Mouse (Mus musculus) right cerebral cortex, postnatal 4 days (tissue): Measurements from ENCODE around the gene Gm49337.
A peak's percentile ranks its signal among the peaks of the same experiment; 100 is the strongest.

Experiments used
- DNase-seq: peaks from one replicate; pipeline ENCODE4 v3.0.0-alpha.2; 2022

The Gm49337 gene

GRCm38 (mm10) chr4:116173072-116173471 is at the start of gene Gm49337, which contains the start of gene 1700042G07Rik:
TSS of gene Gm49337 (plus strand) at chr4:116173384.
TSS of gene 1700042G07Rik (plus strand) at chr4:116173372.
- no peak for DNase-seq

GRCm38 (mm10) chr4:116123602-116124519 is 49.3 kb upstream of the Gm49337 start, which contains the start of the genes Rad54l and Pomgnt1:
TSS of gene Rad54l (minus strand) at chr4:116123690.
TSS of gene Pomgnt1 (plus strand) at chr4:116123840.
- peak; percentile 77 for DNase-seq

GRCm38 (mm10) chr4:116125803-116126386 is 47.3 kb upstream of the Gm49337 start:
- DNase-seq, result no peak

GRCm38 (mm10) chr4:116127956-116128355 is 45.2 kb upstream of the Gm49337 start:
- no peak for DNase-seq

GRCm38 (mm10) chr4:116133126-116133525 is 40.1 kb upstream of the Gm49337 start:
- no peak for DNase-seq

- DNase-seq, result no peak
These were observed 38.2 kb upstream of the Gm49337 start for GRCm38 (mm10) chr4:116134990-116135389.

- DNase-seq, result no peak
These were observed 35.7 kb upstream of the Gm49337 start for GRCm38 (mm10) chr4:116137421-116137996.

- DNase-seq, result no peak
These were observed 32.2 kb upstream of the Gm49337 start for GRCm38 (mm10) chr4:116140801-116141574.

GRCm38 (mm10) chr4:116141736-116142135 is 31.4 kb upstream of the Gm49337 start:
- peak; percentile 1 for DNase-seq

GRCm38 (mm10) chr4:116142269-116142668 is 30.9 kb upstream of the Gm49337 start:
- no peak for DNase-seq

- no peak for DNase-seq
These were observed 29.8 kb upstream of the Gm49337 start for GRCm38 (mm10) chr4:116143317-116143811.

GRCm38 (mm10) chr4:116143891-116144717 is 29.1 kb upstream of the Gm49337 start:
- peak; percentile 74 for DNase-seq

GRCm38 (mm10) chr4:116149812-116150155 is 23.4 kb upstream of the Gm49337 start:
- DNase-seq, result no peak

- peak; percentile 64 for DNase-seq
These were observed 22.9 kb upstream of the Gm49337 start for GRCm38 (mm10) chr4:116150156-116150861.

GRCm38 (mm10) chr4:116150862-116151221 is 22.3 kb upstream of the Gm49337 start:
- no peak for DNase-seq

- no peak for DNase-seq
These were observed 21.9 kb upstream of the Gm49337 start, which contains the start of gene Lurap1 for GRCm38 (mm10) chr4:116151238-116151637. TSS of gene Lurap1 (minus strand) at chr4:116151338.

- no peak for DNase-seq
These were observed 20.5 kb upstream of the Gm49337 start for GRCm38 (mm10) chr4:116152702-116153101.

- no peak for DNase-seq
These were observed 15.3 kb upstream of the Gm49337 start for GRCm38 (mm10) chr4:116157882-116158281.

GRCm38 (mm10) chr4:116159912-116160311 is 13.3 kb upstream of the Gm49337 start:
- DNase-seq, result peak; percentile 56

- peak; percentile 27 for DNase-seq
These were observed 12.4 kb upstream of the Gm49337 start for GRCm38 (mm10) chr4:116160769-116161168.

GRCm38 (mm10) chr4:116162142-116162541 is 11.0 kb upstream of the Gm49337 start:
- DNase-seq, result no peak
